Mouse (Mus musculus) testis, postnatal 14 days (tissue): ENCODE results near the gene Capn1.

Experiments used
- DNase-seq: peaks from one replicate; pipeline ENCODE4 v3.0.0; 2021; ENCODE audit warnings: low spot score

The Capn1 gene

DNA sequence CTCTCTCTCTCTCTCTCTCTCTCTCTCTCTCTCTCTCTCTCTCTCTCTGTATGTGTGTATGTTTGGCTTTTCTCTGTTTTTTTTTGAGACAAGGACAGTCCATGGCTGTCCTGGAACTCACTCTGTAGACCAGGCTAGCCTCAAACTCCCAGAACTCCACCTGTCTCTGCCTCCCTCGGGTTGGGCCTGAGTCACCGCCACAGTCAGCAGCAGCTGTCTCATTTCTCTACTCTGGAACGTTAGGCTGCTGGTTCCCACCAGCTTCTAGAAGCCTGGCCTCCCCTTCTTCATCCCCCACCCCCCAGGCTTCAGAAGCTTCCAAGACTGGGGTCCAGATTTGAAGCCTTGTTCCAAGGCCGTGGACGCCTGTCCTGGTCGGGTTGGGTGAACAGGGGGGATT is 26.1 kb downstream of the Capn1 start:
- no peak for DNase-seq

DNA sequence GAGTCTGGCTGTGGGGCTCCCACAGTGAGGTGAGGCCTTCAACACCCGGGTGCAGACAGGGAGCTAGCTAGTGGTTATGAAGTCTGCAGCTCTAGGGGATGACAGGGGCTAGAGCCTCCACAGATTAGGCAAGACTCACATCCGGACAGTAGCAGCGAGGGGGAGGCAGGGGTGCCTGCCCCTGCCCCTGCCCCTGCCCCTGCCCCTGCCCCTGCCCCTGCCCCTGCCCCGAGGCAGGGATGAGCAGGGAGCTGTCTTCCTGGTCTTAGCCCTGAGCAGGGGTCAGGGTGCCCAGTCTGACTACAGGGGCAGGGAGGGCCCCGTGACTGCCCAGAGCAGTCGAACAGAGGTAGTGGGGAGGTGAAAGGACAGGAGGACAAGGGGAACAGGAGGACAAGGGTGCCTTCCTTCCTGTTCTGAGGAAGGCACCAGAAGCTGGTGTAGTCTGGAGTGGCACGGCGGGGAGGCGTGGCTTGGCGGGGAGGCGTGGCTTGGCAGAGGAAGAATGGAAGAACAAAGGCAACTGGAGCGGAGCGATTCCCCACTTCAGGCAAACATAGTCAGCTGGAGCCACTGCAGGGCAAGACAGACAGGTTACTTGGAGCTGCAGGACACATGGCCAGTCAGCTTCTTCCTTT is 26.8 kb downstream of the Capn1 start:
- peak; percentile 60 for DNase-seq

DNA sequence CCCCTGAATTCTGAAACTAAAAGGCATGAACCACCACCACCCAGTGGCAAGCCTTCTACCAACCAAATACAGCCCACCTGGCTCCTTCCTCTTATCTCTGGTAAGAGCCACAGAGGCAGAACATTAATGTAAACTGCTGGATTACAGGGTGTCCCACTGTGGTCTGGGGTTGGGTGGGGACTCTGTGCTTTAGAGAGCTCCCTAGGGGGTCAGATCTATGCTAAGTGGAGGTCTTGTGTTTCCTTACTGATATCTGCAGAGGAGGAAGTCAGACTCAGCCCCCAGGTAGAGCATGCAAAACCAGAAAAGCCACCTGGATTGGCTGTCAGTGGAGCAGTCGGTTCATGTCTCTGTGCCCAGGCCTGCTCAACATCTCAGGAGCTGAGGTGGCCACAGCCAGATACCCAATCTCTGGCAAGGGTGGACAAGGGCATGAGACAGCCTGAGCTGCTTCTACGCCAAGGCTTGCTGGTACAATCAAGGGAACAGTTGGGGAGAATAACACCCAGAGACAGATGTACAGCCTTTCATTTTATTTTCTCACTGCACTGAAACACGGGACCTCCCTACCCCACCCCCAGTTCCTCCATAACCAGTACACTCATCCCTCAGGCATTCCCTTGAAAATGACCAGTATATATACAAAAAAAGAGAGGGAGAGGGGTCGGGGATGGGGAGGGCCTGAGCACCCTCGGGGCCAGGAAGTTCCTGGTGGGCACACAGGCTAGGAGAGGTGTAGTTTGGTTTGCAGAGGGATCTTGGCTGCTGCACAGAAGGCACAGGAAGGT is 27.5 kb downstream of the Capn1 start:
- no peak for DNase-seq

DNA sequence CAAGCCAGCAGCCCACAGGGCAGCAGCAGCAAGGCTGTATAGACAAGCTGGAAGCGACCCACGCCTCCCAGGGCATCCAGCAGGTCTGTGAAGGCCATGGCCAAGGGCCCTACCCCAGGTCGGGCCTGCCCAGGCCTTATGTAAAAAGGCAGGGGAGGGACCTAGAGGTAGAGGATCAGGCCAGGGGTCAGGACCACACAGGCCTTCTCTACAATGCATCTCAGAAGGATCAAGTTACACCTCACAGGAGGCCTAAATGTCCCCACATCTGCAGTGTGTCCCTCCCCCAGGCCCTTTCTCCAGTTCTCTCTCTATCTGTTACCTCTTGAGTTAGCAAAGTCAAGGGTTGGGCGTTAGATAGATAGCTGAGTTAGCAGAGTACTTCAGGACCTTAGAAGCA is 29.7 kb downstream of the Capn1 start, which contains the start of gene Slc22a20:
TSS of gene Slc22a20 (minus strand) at position 101 of the 400 bp plus-strand sequence.
- DNase-seq: no peak

DNA sequence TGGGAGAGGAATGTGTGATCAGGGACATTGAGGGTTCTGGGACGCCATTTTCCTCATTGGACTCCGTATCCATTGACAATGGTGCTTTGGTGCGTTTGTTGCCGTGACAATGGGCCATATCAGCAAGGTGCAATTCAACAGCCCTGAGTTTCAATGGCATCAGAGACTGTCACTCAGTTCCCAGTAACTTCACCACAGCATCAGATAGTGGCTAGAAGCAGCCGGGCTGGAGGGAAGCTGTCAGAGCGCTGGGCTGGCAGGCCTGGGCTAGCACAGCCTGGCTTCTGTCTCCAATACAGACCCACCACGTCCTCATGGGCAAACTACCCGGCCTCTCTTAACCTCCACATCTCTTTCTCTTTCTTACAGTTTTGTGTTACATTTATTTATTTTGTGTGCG is 35.2 kb downstream of the Capn1 start:
- DNase-seq: no peak

DNA sequence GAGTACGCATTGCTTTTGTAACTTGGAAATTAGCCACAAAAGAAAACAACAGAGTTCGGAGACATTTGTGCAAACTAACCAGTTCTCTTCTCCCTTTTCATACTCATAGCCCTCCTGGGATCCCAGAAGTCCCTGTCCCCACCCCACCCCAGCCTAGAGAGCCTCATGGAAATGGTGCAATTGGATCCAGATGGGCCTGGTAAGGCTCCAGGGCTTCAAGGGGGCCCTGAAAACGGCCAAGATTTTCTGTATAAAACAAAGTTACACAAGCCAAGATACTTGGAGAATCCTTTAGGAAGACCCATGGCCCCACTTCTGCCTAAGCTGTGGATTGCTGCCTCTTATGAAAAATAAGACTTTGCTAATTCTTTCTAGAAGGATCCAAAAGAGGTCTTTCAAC is 38.0 kb downstream of the Capn1 start:
- DNase-seq: no peak

DNA sequence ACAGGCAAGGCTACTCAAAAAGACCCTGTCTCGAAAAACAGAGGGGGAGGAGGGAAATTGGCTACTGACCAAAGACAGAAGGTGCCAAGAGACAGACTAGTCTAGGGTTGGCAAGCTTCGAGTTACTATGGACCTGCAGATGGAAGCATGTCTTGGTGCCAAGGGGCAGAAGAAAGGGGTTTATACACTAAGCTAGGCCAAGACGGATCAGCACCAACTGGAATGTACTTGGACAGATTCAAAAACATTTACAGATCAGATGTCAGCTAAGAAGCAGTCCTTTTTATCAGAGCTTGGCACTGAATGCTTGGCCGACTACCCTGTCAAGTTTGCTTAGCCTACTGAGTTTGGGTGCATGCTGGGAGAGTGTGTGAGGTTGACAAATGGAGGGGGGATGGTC is 40.0 kb downstream of the Capn1 start:
- DNase-seq: no peak

DNA sequence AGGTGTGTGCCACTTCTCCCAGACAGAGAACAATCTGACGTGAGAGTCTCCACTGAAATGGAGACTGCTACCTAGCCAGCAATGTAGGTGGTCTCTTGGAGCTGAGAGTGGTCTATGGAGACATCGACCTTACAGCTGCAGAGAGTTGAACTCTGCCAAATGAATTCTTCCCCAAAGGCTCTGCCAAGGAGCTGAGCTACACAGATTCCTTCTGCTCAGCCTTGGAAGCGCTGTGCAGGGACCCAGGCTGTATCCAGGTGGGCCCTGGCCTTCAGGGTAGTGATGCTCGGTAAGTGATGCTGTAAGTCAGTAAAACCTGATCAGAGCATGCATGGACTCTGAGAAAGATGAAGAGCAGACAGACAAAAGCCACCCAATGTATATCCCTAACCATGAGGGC is 40.6 kb downstream of the Capn1 start:
- no peak for DNase-seq

DNA sequence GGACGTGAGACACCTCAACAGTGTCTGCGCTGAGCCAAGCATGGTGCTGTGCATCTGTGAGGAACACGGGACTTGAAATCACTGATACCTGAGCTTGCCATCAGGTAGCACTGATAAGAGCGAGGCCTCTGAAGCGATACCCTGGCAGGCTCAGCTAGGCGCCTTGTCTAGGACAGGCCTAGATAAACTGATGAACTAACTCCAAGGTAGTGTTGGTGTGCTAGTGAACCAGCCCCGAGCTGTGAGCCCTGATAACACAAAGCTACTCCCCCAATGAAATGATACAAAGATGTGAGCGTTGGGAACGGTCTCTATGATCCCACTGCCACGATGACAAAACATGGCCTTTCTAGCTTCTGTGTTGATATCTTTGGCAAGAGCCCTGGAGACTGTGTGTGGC is 48.0 kb downstream of the Capn1 start:
- no peak for DNase-seq

DNA sequence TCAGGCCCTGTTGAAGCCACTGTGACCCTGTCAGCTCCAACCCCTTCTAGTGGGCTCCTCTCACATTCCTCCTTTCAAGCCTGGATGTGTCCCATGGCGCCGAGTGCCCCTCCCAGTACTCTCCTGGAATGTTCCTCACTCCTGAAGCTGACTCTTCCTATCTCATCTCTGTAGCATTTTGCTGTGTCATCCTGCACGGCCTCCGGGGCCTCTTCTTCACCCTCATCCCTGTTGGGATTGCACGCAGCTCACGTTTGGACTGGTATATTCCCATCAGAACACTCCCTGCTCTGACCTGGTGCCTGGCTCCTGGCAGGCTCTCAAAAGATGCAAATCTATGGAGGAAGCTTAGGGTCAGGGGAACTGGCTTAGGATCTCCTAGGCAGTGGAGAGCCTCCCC is 48.9 kb downstream of the Capn1 start:
- no peak for DNase-seq

DNA sequence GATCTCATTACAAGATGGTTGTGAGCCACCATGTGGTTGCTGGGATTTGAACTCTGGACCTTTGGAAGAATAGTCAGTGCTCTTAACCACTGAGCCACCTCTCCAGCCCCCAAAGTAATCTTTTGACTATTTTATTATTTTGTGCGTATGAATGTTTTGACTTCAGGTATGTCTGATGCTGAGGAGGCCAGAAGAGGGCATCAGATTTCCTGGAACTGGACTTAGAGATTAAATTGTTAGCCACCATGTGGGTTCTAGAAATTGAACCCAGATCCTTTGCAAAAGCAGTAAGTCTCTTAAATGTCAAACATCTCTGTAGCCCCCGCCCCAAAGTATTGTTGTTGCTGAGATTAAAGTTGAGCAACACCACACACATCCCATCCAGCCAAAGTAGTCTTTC is 49.8 kb downstream of the Capn1 start:
- DNase-seq: no peak

DNA sequence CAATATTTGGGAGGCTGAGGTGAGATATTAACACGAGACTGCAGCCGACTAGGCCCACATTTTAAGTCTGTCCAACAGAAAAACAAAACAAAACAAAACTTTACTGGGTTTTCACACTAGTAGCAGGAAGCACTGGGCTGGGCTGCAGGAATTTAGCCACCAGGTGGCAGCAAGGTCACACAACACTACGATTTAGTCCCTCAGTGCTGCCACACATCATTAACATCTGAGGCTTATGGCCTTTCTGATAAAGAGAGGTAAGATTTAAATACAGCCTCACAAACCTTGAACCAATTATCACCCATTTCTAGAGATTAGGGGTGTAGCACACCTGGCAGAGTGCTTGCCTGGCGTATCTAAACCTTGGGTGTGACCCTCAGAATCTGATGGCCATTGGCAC is 50.4 kb downstream of the Capn1 start:
- DNase-seq: no peak

DNA sequence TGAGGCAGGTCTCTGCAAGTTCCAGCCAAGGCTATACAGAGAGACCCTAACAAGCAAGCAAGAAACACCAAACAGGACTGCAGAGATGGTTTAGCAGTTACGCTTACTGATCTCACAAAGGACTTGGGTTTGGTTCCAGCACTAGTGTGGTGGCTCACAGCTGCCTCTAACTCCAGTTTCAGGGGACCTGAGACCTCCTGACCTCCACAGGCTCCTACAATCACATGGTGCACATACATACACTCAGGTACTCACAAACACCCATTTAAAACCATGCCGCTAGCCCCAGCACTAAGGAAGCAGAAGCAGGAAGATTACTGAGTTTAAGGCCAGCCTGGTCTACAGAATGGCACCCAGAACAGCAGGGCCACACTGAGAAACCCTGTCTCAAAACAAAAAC is 50.9 kb downstream of the Capn1 start:
- DNase-seq: no peak

DNA sequence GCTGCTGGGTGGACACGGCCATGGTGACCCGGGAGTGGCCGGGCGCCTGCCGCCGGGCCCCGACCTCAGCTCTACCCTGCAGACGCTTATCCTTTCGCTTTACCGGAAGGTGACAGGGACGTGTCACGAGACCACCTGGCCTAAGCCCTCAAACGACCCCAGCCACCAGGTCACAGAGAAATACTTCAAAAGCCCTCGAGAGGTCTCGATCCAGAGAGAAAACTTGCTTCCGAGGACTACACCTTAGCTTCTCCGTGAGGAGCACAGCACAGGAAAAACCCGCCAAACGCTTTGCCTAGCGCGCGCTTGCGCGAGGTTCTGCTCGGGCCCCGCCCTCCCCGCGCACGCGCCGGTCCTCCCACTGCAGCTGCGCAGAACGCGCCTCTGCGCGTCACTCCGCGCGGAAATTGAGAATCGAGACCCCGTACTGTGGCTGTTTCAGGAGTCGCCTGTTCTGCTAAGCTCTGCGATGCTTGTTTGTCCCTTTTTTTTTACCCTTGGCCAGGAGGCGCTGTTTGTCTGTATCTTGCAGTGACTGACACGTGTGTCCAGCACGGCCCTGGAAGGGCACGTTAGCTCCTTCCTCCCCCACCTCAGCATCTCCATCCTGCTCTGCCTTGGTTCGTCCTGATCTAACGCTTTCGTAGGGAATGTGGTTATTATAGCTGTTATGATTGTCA is 51.7 kb downstream of the Capn1 start, which contains the start of gene Pola2:
TSS of gene Pola2 (minus strand) at position 320 of the 680 bp plus-strand sequence.
- peak; percentile 90 for DNase-seq

DNA sequence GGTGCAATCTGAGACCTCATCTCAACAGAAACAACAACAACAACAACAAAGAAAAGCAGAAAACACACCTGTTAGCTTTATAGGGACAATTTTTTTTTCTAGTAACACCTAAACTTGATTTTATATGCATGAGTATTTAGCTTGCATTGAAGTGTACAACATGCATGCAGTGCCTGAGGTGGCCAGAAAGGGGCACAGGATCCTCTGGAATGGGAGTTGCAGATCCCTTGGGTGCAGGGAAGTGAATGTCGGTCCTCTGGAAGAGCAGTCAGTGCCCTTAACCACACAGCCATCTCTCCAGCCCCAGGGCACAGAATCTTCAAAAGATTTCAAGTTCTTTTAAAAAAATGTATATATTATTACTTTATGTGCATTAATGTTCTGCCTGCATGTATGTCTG is 53.0 kb downstream of the Capn1 start:
- no peak for DNase-seq

DNA sequence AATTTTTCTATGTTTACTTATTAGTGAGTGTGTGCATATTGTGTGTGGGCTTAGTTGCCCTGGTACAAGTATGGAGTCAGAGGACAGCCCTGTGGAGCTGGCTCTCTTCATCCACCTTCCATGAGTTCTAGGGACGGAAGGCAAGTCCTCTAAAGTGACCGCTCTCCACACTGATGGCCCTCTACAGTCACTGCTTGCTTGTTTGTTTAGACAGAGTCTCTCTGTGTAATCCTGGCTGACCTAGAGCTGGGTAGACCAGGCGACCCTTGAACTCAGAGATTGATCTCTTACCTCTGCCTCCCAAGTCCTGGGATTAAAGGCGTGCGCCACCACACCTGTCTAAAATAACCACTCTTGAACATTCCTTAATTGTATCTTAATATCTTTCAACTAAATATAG is 58.3 kb downstream of the Capn1 start:
- no peak for DNase-seq

DNA sequence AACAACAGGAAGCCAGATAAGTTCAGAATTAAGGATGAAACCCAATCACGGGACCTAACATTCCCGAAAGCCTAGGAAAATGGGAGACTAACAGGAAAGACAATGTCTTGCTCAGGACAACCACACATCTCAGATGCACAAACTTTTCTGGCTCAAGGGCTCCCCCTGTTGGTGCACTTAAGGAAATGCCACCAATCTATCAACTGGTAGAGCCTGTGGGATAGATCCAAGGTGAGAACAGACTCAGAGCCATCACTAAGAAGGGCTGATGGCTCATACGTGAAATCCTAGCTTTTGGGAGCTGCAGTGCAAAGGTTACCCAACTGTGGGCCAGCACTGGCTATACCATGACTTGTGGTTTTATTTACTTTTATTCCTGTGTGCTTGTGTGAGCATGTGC is 59.0 kb downstream of the Capn1 start:
- peak; percentile 53 for DNase-seq

DNA sequence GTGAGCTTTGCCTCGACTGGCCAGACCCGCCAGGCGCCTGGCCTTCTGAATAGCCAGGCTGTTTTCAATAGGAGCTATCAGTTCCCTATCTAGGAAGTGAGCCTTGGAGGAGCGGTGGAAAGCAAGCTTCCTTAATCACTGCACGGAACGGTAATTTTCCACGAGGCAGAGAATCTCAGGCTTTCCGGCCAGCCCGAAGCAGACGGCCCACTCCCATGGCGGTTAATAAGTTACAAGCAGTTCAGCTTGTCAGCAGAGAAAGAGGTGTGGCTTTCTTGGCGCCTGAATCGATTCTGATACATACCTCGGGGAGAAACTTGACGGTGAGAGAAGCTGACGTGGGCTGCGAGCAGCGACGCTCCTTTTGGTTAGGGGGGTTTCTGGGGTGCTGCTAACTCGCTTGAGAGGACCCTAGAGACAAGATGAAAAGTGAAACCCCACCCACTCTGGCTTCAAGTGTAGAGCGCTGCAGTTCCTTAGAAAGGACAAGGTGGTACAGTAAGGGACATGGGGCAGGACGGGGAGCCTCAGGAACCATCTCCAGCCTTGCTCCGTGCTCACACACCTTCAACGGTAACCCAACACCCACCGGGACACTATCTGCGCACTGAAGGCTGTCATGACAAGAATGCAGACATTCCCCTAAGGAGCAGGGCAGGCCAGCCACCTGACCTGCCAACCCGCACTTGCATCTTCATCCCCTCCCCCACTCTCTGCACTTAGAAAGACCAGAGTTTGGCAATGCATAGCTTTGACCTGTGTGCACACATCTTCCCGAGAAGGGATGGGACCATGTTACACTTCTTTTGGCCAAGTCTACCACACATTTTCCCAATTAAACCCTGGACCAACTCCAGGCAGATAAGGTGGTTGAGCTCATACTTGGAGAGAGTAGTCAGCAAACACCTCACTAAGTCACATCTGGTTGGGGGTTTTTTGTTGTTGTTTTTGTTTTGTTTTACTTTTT is 59.7 kb downstream of the Capn1 start:
- no peak for DNase-seq

DNA sequence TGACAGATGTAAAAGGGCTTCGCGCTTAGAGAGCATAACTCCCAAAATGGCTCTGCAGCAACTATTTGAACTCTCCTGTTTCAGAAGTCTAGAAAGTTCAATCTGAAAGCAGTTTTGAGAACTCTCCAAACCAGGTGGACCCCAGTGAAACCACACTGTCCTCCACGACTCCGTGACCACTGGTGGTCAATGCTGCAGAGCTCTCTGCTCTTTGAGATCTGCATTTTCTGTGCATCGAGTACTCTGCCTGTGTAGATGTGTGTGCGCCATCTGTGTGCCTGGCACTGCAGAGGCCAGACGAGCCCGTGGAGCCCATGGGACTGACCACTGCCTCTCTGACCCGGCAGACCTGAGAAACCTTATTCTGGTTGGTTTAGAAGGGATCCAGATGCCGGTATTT is 60.8 kb downstream of the Capn1 start:
- DNase-seq: no peak

DNA sequence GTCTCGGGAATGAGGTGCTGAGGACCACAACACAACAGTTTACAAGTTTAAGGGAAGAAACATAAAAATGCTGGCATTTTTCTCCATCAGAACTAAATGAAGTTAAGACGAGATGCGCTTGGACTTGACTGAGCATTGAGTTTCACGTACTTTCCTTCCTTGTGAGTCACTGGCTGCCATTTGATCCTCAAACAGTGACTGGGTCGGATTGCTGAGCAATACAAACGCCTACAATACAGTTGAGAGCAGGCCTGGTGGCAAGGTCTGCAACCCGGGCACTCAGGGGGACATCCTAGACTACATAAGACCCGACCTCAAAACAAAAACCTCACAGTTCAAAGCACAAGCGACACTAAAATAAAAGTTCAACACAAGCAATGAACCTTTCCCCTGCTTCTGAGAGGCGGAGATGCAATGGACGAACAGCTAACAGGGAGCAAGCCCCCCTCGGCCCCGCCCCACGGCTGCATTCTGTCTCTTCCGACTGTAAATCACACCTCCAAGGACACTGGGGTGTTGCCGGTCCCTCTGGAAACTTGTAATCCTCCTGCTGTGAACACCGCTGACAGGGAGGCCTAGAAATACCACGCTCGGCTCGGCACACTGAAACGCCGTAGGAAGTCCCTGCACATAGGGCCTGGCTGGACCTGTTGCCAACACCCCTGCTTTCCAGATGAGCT is 61.5 kb downstream of the Capn1 start:
- DNase-seq: no peak

DNA sequence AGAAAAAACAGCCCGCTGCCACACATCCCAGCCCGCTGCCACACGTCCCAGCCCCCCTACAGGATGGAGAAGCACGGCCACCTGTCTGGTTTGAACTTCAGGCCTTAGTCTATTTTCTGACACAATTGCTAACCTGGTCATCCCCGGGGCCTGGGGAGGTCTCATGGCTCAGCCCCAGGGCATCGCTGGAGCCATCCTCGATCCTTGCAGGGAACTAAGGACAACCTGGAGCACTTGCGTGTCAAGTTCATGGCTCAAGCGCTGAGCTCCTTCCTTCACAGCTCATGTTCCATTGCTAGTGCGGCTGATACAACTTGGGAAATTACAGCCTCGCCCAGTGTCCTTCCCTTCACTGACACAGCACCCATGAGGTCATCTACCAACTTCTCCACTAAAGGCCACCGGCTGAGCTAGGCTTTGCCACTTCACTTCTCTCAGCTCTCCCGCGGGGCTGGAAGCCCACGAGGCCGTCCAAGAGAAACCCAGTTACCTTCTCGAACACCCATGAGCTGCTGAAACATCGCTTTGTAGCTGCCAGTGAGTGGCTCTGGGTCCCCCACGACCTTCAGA is 62.4 kb downstream of the Capn1 start:
- DNase-seq: no peak
